Mouse (Mus musculus): ENCODE data around the gene Jpt1. TPM values are rescaled to one million over a fixed set of nuclear protein-coding genes. Genes with fewer than 3 reads are reported as not detected.

The Jpt1 gene
- polyA plus RNA-seq, 1 experiment from 2014 or later: 496 TPM

DNA sequence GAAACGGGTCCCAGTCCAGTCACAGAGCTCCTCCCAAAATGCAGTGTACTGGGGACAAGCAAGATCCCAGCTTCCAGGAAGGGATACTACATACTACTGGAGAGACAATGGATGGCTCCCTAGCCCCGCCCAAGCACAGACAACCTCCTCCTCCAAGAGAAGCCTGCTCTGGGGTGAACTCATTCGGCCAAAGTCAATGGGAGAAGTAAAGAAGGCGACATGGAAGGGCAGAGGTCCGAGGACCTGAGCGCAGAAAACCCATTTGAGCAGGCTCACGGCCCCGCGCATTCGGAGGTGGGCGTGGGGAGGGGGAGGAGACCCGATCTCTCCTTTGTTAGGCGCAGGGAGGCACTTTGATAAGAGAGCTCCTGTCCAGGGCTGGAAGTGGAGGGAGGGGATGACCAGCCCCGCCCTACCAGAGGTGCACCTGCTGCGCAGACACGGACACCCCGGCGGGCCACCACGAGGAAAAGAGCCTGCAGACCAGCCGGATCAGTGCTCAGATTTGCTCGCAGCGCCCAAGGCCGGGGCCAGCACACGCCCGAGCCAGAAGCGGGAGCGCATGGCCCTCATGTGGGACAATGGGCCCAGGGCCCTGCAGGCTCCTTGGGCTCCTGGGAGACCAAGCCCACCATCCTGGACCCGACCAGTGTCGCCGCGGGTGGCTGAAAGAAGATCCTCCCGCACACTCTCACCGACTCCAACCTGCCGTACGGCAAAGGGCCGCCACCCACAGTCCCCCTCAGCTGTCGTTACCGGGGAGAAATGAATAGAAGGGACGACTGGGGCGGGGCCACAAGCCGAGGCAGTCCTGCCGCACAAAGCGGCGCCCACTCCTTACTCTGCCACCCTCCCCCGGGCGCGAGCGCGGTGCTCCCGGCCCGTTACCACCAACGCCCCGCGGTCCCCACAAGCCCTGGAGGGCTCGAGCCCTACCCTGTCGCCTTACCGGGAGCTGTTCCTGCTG lies 633 bp downstream of the Jpt1 start:
- Histone ChIP-seq H3K9ac (ENCODE audit: low read depth, low read length) (peak overlapping the region; percentile 98), H3K4me1 (ENCODE audit: control insufficient read depth, insufficient read depth, low read length) (peaks cover 36% of the 10 kb centered on the region), H3K36me3 (ENCODE audit: control insufficient read depth, insufficient read depth, low read length) (no peaks in the 10 kb centered on the region), H3K4me2 (ENCODE audit: low read depth, low read length) (peak overlapping the region; percentile 52), H3K27ac (ENCODE audit: low read length) (peak overlapping the region; percentile 85), H3K4me3 (ENCODE audit: low read length) (peak overlapping the region; percentile 98), H3K9me3 (ENCODE audit: control insufficient read depth, low read length) (no peaks in the 10 kb centered on the region), H3K27me3 (replicated peaks; ENCODE audit: control insufficient read depth, insufficient read depth, low read length) (no peaks in the 10 kb centered on the region)
- under 1% methylated on average over 57 of the region's 57 CpGs for WGBS
- ATAC-seq: peak; percentile 70

DNA sequence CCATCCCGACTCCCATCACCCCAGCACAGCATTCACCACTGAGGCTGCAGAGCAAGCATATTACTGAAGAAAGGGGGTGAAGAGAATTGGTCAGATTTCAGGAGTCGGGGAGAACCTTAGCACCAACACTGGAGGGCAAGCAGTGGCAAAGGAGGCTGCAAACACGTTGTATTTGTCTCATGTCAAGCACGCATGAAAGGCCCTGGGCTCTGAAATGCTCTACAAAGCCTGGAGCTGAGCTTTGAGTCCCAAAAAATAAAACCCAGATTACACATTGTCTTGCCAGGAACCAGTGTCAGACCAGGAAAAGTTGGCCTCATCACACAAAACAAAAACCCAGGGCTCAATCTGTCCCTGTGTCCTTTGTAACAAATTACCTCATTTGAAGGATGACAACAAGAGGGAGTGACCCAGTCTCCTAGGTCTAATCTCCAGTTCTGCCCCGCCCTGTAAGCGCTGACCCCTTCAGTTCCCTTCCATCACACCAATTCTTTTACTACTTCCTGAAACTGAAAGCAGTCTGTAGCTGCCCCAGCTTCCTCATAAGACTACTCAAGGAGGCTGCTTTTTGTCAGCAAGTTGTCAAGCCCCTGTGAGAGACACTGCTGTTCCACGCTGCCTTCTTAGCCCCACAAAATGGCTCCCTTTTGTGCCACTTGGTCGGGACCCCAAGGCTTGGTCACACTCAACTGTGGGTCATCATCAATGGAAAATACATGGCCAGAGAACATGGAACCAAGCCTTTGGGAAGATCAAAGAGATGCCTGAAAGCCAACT lies 1.6 kb downstream of the Jpt1 start:
- peaks cover 42% of the 10 kb centered on the region for H3K4me1 ChIP-seq (ENCODE audit: control insufficient read depth, insufficient read depth, low read length)
- H3K4me2 ChIP-seq (ENCODE audit: low read depth, low read length): peak overlapping the region; percentile 52
- no peaks in the 10 kb centered on the region for H3K27me3 ChIP-seq (replicated peaks; ENCODE audit: control insufficient read depth, insufficient read depth, low read length)
- H3K4me3 ChIP-seq (ENCODE audit: low read length): peak overlapping the region; percentile 98
- 14% methylated on average over 8 of the region's 8 CpGs for WGBS
- no peaks in the 10 kb centered on the region for H3K9me3 ChIP-seq (ENCODE audit: control insufficient read depth, low read length)
- peak overlapping the region; percentile 85 for H3K27ac ChIP-seq (ENCODE audit: low read length)
- H3K9ac ChIP-seq (ENCODE audit: low read depth, low read length): peak overlapping the region; percentile 98
- ATAC-seq: peak; percentile 10; the same call in 1 of the 2 replicates
- H3K36me3 ChIP-seq (ENCODE audit: control insufficient read depth, insufficient read depth, low read length): no peaks in the 10 kb centered on the region

DNA sequence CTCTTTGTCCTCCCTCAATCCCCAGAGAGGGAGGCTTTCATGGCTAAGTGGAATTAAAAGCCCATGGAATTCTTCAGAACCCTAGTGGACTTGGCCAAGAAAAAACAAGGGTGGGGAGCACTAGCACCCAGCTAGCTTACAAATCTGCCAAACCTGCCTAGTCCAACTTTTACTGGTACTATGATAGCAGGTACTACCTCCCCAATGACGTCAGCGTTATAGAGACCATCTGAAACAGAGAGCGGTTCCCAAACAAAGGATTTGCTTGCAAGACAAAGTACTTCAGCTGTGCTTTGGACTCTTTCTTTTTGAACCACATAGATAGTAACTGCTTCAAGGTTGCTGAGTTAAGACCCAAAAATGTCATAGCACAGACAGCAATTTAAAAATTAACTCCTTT lies 2.2 kb downstream of the Jpt1 start:
- H3K9me3 ChIP-seq (ENCODE audit: control insufficient read depth, low read length): no peaks in the 10 kb centered on the region
- no peak for ATAC-seq
- 30% methylated on average over 3 of the region's 3 CpGs for WGBS
- H3K36me3 ChIP-seq (ENCODE audit: control insufficient read depth, insufficient read depth, low read length): no peaks in the 10 kb centered on the region
- H3K9ac ChIP-seq (ENCODE audit: low read depth, low read length): peak overlapping the region; percentile 98
- no peaks in the 10 kb centered on the region for H3K27me3 ChIP-seq (replicated peaks; ENCODE audit: control insufficient read depth, insufficient read depth, low read length)
- peak overlapping the region; percentile 98 for H3K4me3 ChIP-seq (ENCODE audit: low read length)
- H3K4me2 ChIP-seq (ENCODE audit: low read depth, low read length): peak overlapping the region; percentile 52
- H3K27ac ChIP-seq (ENCODE audit: low read length): peak overlapping the region; percentile 8
- H3K4me1 ChIP-seq (ENCODE audit: control insufficient read depth, insufficient read depth, low read length): peaks cover 43% of the 10 kb centered on the region

DNA sequence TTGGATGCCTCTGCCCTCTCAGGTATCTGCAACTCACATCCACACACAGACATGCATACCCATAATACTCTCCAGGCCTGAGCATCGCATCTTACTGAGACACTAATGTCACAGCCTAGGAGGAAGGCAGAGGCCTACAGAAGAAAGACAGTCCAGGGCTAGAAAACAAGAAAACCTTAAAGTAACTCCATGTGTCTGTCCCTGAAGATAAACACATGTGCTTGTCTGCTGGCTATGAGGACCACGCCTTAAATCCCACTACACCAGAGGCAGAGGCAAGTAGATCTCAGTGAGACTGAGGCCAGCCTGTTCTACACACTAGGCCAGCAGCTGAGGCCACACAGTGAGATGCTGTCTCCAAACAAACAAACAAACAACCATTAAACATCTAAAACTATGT lies 3.1 kb downstream of the Jpt1 start:
- H3K9me3 ChIP-seq (ENCODE audit: control insufficient read depth, low read length): no peaks in the 10 kb centered on the region
- H3K36me3 ChIP-seq (ENCODE audit: control insufficient read depth, insufficient read depth, low read length): no peaks in the 10 kb centered on the region
- H3K27ac ChIP-seq (ENCODE audit: low read length): peak overlapping the region; percentile 16; the same call in 1 of the 2 replicates
- H3K27me3 ChIP-seq (replicated peaks; ENCODE audit: control insufficient read depth, insufficient read depth, low read length): no peaks in the 10 kb centered on the region
- H3K9ac ChIP-seq (ENCODE audit: low read depth, low read length): peak overlapping the region; percentile 98
- ATAC-seq: no peak
- peak overlapping the region; percentile 98 for H3K4me3 ChIP-seq (ENCODE audit: low read length)
- peak overlapping the region; percentile 52 for H3K4me2 ChIP-seq (ENCODE audit: low read depth, low read length)
- 44% methylated on average over 2 of the region's 2 CpGs for WGBS
- peaks cover 43% of the 10 kb centered on the region for H3K4me1 ChIP-seq (ENCODE audit: control insufficient read depth, insufficient read depth, low read length)

DNA sequence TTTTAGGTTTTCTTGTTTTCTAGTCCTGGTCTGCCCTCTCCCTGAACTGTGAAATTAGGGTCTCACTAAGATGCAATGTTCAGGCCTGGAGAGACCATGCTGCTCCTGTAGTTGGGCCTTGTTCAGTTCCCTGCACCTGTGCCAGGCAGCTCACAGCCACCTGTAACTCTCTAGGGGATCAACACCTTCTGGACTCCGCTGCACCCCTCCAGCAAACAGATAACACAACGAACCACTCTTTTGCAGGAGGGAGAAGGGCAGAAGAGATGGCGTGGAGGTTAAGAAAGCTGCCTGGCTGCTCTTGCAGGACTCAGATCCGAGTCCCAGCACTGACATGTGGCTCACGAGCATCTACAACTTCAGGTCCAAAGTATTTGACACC lies 3.7 kb downstream of the Jpt1 start:
- no peak for ATAC-seq
- H3K4me2 ChIP-seq (ENCODE audit: low read depth, low read length): peak overlapping the region; percentile 52
- H3K4me3 ChIP-seq (ENCODE audit: low read length): peak overlapping the region; percentile 30; the same call in 1 of the 2 replicates
- H3K9ac ChIP-seq (ENCODE audit: low read depth, low read length): peak overlapping the region; percentile 98
- WGBS: 44% methylated on average over 5 of the region's 5 CpGs
- H3K9me3 ChIP-seq (ENCODE audit: control insufficient read depth, low read length): no peaks in the 10 kb centered on the region
- no peaks in the 10 kb centered on the region for H3K36me3 ChIP-seq (ENCODE audit: control insufficient read depth, insufficient read depth, low read length)
- H3K4me1 ChIP-seq (ENCODE audit: control insufficient read depth, insufficient read depth, low read length): peaks cover 46% of the 10 kb centered on the region
- H3K27me3 ChIP-seq (replicated peaks; ENCODE audit: control insufficient read depth, insufficient read depth, low read length): no peaks in the 10 kb centered on the region
- peak overlapping the region; percentile 92 for H3K27ac ChIP-seq (ENCODE audit: low read length)

DNA sequence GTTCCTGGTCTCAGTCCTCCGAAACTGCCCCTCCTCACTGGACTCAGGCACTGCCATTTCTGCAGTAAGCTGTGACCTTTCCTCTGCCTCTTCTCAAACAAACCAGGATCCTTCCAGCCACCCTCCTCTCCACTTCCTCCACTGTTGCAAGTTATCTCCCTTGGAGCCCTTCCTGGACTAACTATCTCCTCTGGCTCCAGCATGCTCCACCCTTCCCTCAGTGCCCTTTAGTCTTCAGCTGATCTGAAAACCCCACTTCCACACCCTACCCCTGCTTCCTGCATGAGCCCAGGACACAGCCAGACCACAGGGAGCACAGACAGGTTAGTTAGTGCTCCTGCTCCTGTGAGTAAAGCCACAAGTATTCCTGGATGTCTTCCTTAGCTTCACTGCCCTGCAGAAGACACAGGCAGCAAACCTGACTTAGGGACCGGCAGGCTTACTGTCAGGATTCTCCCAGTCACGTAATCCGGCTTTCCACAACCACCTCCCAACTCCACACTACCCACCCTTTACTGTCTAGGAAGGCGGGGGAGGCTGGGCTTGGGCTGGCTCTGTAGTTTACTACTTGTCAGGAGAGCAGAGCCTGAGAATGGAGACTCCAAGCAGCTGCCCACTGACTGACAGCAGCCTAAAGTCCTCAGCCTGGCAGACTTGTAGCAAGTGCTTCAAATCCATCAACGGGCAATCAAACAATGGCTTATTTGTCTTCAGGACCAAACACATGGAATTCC lies 4.2 kb downstream of the Jpt1 start:
- peak overlapping the region; percentile 30 for H3K4me3 ChIP-seq (ENCODE audit: low read length)
- WGBS: 28% methylated on average over 6 of the region's 6 CpGs
- no peaks in the 10 kb centered on the region for H3K36me3 ChIP-seq (ENCODE audit: control insufficient read depth, insufficient read depth, low read length)
- peaks cover 46% of the 10 kb centered on the region for H3K4me1 ChIP-seq (ENCODE audit: control insufficient read depth, insufficient read depth, low read length)
- ATAC-seq: peak; percentile 69
- peak overlapping the region; percentile 98 for H3K9ac ChIP-seq (ENCODE audit: low read depth, low read length)
- H3K9me3 ChIP-seq (ENCODE audit: control insufficient read depth, low read length): no peaks in the 10 kb centered on the region
- H3K4me2 ChIP-seq (ENCODE audit: low read depth, low read length): peak overlapping the region; percentile 52
- no peaks in the 10 kb centered on the region for H3K27me3 ChIP-seq (replicated peaks; ENCODE audit: control insufficient read depth, insufficient read depth, low read length)
- peak overlapping the region; percentile 92 for H3K27ac ChIP-seq (ENCODE audit: low read length)

DNA sequence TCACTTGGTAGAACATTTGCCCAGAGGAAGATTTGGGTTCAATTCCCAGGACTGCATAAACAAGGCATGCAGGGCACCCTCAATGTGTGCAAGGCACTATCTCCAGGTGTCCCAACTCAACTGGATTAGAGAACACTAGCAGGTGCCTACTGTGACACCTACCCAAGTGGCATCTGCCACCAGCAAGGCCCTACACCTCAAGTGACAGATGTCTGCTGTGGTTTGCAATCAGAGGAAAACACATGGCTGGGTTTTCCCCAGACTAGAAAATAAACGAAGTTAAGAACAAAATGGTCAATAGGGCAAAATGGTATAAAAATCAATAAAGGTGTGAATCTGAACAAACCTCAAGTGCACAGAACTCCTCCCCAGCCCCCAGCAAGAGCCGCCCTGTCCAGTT lies 6.1 kb downstream of the Jpt1 start:
- 70% methylated on average over 2 of the region's 2 CpGs for WGBS

DNA sequence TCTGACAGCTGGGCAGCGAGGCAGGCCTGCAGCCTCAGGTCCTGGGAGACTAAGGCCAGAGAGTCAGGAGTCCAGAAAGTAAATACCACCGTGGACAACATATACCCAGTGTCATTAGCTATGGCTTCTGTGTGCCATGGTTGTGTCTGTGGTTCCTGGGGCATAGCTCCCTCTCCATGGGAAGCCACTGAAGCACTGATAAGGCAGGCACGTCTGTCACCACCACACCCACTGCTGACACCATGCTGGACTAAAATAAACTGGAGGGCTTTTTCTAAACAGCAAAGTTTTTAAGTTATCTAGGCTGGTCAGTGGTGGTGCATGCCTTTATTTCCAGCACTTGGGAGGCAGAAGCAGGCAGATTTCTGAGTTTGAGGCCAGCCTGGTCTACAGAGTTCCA lies 7.6 kb downstream of the Jpt1 start:
- 61% methylated on average over 3 of the region's 3 CpGs for WGBS

More for the DNA sequence above, 6.1 kb downstream of the Jpt1 start:
- no peak overlapping the region for H3K9ac ChIP-seq (ENCODE audit: low read depth, low read length)
- peak overlapping the region; percentile 10; the same call in 1 of the 2 replicates for H3K27ac ChIP-seq (ENCODE audit: low read length)
- H3K4me3 ChIP-seq (ENCODE audit: low read length): no peak overlapping the region
- no peak overlapping the region for H3K4me2 ChIP-seq (ENCODE audit: low read depth, low read length)
- no peaks in the 10 kb centered on the region for H3K36me3 ChIP-seq (ENCODE audit: control insufficient read depth, insufficient read depth, low read length)
- H3K4me1 ChIP-seq (ENCODE audit: control insufficient read depth, insufficient read depth, low read length): peaks cover 46% of the 10 kb centered on the region
- H3K27me3 ChIP-seq (replicated peaks; ENCODE audit: control insufficient read depth, insufficient read depth, low read length): no peaks in the 10 kb centered on the region
- H3K9me3 ChIP-seq (ENCODE audit: control insufficient read depth, low read length): no peaks in the 10 kb centered on the region
- no peak for ATAC-seq

DNA sequence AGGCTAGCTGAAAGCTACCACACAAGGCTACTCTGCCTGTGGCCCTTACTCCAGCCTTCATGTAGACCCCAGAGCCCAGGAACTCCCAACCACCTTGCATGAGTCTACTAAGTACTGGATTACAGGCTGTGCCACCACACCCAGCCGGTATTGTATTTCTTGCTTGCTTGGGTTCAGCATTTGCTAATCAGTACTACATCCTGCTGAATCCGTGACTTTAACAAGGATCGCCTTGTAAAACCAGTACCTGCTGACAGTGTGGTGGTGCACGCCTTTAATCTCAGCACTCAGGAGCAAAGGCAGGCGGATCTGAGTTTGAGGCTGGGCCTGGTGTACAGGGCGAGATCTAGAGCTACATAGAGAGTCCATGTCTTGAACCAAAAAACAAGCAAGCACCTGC lies 11.6 kb downstream of the Jpt1 start:
- no peak for ATAC-seq
- H3K9me3 ChIP-seq (ENCODE audit: control insufficient read depth, low read length): no peaks in the 10 kb centered on the region
- no peak overlapping the region for H3K27ac ChIP-seq (ENCODE audit: low read length)
- H3K4me1 ChIP-seq (ENCODE audit: control insufficient read depth, insufficient read depth, low read length): peaks cover 5% of the 10 kb centered on the region
- H3K4me3 ChIP-seq (ENCODE audit: low read length): no peak overlapping the region
- peaks cover 17% of the 10 kb centered on the region for H3K36me3 ChIP-seq (ENCODE audit: control insufficient read depth, insufficient read depth, low read length)
- no peaks in the 10 kb centered on the region for H3K27me3 ChIP-seq (replicated peaks; ENCODE audit: control insufficient read depth, insufficient read depth, low read length)
- WGBS: 96% methylated on average over 6 of the region's 6 CpGs
- H3K9ac ChIP-seq (ENCODE audit: low read depth, low read length): no peak overlapping the region
- H3K4me2 ChIP-seq (ENCODE audit: low read depth, low read length): no peak overlapping the region

More for the DNA sequence above, 7.6 kb downstream of the Jpt1 start:
- H3K27me3 ChIP-seq (replicated peaks; ENCODE audit: control insufficient read depth, insufficient read depth, low read length): no peaks in the 10 kb centered on the region
- peaks cover 5% of the 10 kb centered on the region; the same call in 1 of the 2 replicates for H3K36me3 ChIP-seq (ENCODE audit: control insufficient read depth, insufficient read depth, low read length)
- H3K4me1 ChIP-seq (ENCODE audit: control insufficient read depth, insufficient read depth, low read length): peaks cover 35% of the 10 kb centered on the region
- no peak overlapping the region for H3K4me2 ChIP-seq (ENCODE audit: low read depth, low read length)
- H3K4me3 ChIP-seq (ENCODE audit: low read length): no peak overlapping the region
- H3K27ac ChIP-seq (ENCODE audit: low read length): no peak overlapping the region
- no peaks in the 10 kb centered on the region for H3K9me3 ChIP-seq (ENCODE audit: control insufficient read depth, low read length)
- no peak for ATAC-seq
- H3K9ac ChIP-seq (ENCODE audit: low read depth, low read length): no peak overlapping the region

Measured in intestine, embryonic 16.5 days (tissue).